Mouse (Mus musculus) layer of hippocampus, postnatal 14 days (tissue): ENCODE data around the gene Gm42417. TPM values are rescaled to one million over a fixed set of nuclear protein-coding genes. Genes with fewer than 3 reads are reported as not detected.

Source experiments
- microRNA-seq, 2 experiments: library from miRNA; unstranded; fragments of <30 nt; microRNA quantifications; one replicate each; pipeline ENCODE4 v1.2.0; 2021
- total RNA-seq, 2 experiments: library from RNA; stranded (reverse); gene quantifications; 2 replicates each; pipeline ENCODE4 v1.2.3; 2021

Gene Gm42417
- total RNA-seq, 2 experiments from 2014 or later: not detected

Small RNA genes within 50 kb of the gene (microRNA-seq; reads per million reads assigned to microRNA genes)
- 0 reads per million in 2 experiments for gene Gm47280

Other genes with a start within 250 kb of the Gm42417 start
- gene Arid5a, start 231.7 kb downstream of the Gm42417 start, total RNA-seq: 10 to 100 TPM; 17.2 to 19.9 TPM
- 10 to 100 TPM; 57.6 to 60.4 TPM for gene Kansl3, start 170.2 kb downstream of the Gm42417 start, total RNA-seq
- gene Fer1l5, start 167.1 kb downstream of the Gm42417 start, total RNA-seq: not detected
- 10 to 100 TPM; 51.3 to 57.7 TPM for gene Lman2l, start 94.2 kb downstream of the Gm42417 start, total RNA-seq
- 10 to 100 TPM; 16.8 to 18.2 TPM for gene Cnnm4, start 67.8 kb downstream of the Gm42417 start, total RNA-seq
- 10 to 100 TPM; 36.1 to 39.5 TPM for gene Cnnm3, start 27.6 kb downstream of the Gm42417 start, total RNA-seq
- gene Ankrd23, start 2.5 kb downstream of the Gm42417 start, total RNA-seq: 1 to 10 TPM; 6.1 to 7.5 TPM
- 10 to 100 TPM; 12.2 to 14.2 TPM for gene Ankrd39, start 8.0 kb upstream of the Gm42417 start, total RNA-seq
- 10 to 100 TPM; 17.6 to 20.8 TPM for gene Sema4c, start 18.9 kb upstream of the Gm42417 start, total RNA-seq
- under 1 TPM; 0.41 to 0.52 TPM for gene Fam178b, start 143.8 kb upstream of the Gm42417 start, total RNA-seq
- gene Cox5b, start 152.0 kb upstream of the Gm42417 start, total RNA-seq: 100 to 1,000 TPM; 770 to 824 TPM
- under 1 TPM; 0.36 to 0.60 TPM for gene 4933424G06Rik, start 170.7 kb upstream of the Gm42417 start, total RNA-seq
- 100 to 1,000 TPM; 215 to 223 TPM for gene Actr1b, start 175.0 kb upstream of the Gm42417 start, total RNA-seq
- gene Zap70, start 222.4 kb upstream of the Gm42417 start, total RNA-seq: 1 to 10 TPM; 4.7 TPM